Mouse (Mus musculus): ENCODE results near the gene Gpr179. TPM values are rescaled to one million over a fixed set of nuclear protein-coding genes. Genes with fewer than 3 reads are reported as not detected.
"Not testable (repeated sequence)": the region's sequence is repeated elsewhere in the genome, so short reads cannot be mapped to it uniquely, and the experiment has no call there.

The Gpr179 gene
- polyA plus RNA-seq, 1 experiment: 0.62 TPM

- peaks cover 19% of the 10 kb centered on the region for H3K4me1 ChIP-seq (ENCODE audit: control insufficient read depth, insufficient read depth, low read length)
- peak overlapping the region; percentile 50 for H3K4me3 ChIP-seq (replicated peaks; ENCODE audit: insufficient read depth, low read depth, low read length)
- H3K27ac ChIP-seq (ENCODE audit: insufficient read depth, low read length): peak overlapping the region; percentile 32
- H3K27me3 ChIP-seq (ENCODE audit: control insufficient read depth, insufficient read depth, low read length): no peaks in the 10 kb centered on the region
- 4% methylated on average over 1 of the region's 1 CpGs for WGBS
- TF ChIP-seq CTCF (IDR thresholded peaks at IDR 0.05; ENCODE audit: borderline replicate concordance, insufficient read depth, low read depth, low read length) (no peak), POLR2A (IDR thresholded peaks at IDR 0.05; ENCODE audit: borderline replicate concordance, insufficient read depth, low read length) (no peak)
- peak in 1 of 2 experiments; percentile 61 for DNase-seq
Measured at GRCm38 (mm10) chr11:97365556-97365955, 13.7 kb upstream of the Gpr179 start.

- H3K4me3 ChIP-seq (replicated peaks; ENCODE audit: insufficient read depth, low read depth, low read length): peak overlapping the region; percentile 86
- 2% methylated on average over 7 of the region's 7 CpGs for WGBS
- peaks cover 13% of the 10 kb centered on the region for H3K4me1 ChIP-seq (ENCODE audit: control insufficient read depth, insufficient read depth, low read length)
- DNase-seq: peak; percentile 45 to 50
- no peaks in the 10 kb centered on the region for H3K27me3 ChIP-seq (ENCODE audit: control insufficient read depth, insufficient read depth, low read length)
- no peak for TF ChIP-seq CTCF (IDR thresholded peaks at IDR 0.05; ENCODE audit: borderline replicate concordance, insufficient read depth, low read depth, low read length)
- TF ChIP-seq POLR2A (IDR thresholded peaks at IDR 0.05; ENCODE audit: borderline replicate concordance, insufficient read depth, low read length): no peak
- H3K27ac ChIP-seq (ENCODE audit: insufficient read depth, low read length): peak overlapping the region; percentile 99
Measured at GRCm38 (mm10) chr11:97363644-97363995, 11.7 kb upstream of the Gpr179 start.

- TF ChIP-seq CTCF (IDR thresholded peaks at IDR 0.05; ENCODE audit: borderline replicate concordance, insufficient read depth, low read depth, low read length): no peak
- WGBS: under 1% methylated on average over 44 of the region's 49 CpGs
- DNase-seq: peak; percentile 45 to 67
Measured at GRCm38 (mm10) chr11:97362943-97363643, 11.2 kb upstream of the Gpr179 start.

GRCm38 (mm10) chr11:97362649-97362942, 10.7 kb upstream of the Gpr179 start:
- H3K4me1 ChIP-seq (ENCODE audit: control insufficient read depth, insufficient read depth, low read length): peaks cover 5% of the 10 kb centered on the region; the same call in 1 of the 2 replicates
- peak overlapping the region; percentile 99 for H3K27ac ChIP-seq (ENCODE audit: insufficient read depth, low read length)
- TF ChIP-seq POLR2A (IDR thresholded peaks at IDR 0.05; ENCODE audit: borderline replicate concordance, insufficient read depth, low read length): no peak
- no peak for TF ChIP-seq CTCF (IDR thresholded peaks at IDR 0.05; ENCODE audit: borderline replicate concordance, insufficient read depth, low read depth, low read length)
- peak overlapping the region; percentile 86 for H3K4me3 ChIP-seq (replicated peaks; ENCODE audit: insufficient read depth, low read depth, low read length)
- H3K27me3 ChIP-seq (ENCODE audit: control insufficient read depth, insufficient read depth, low read length): no peaks in the 10 kb centered on the region
- DNase-seq: peak in 1 of 2 experiments; percentile 53
- whole genome bisulfite sequencing: under 1% methylated on average over 39 of the region's 39 CpGs

More at GRCm38 (mm10) chr11:97362943-97363643, 11.2 kb upstream of the Gpr179 start:
- Histone ChIP-seq H3K4me1 (ENCODE audit: control insufficient read depth, insufficient read depth, low read length) (peaks cover 8% of the 10 kb centered on the region), H3K4me3 (replicated peaks; ENCODE audit: insufficient read depth, low read depth, low read length) (peak overlapping the region; percentile 86), H3K27me3 (ENCODE audit: control insufficient read depth, insufficient read depth, low read length) (no peaks in the 10 kb centered on the region), H3K27ac (ENCODE audit: insufficient read depth, low read length) (peak overlapping the region; percentile 99)

- Histone ChIP-seq H3K27ac (ENCODE audit: insufficient read depth, low read length) (peak within 1 kb of the TSS; percentile 99), H3K27me3 (ENCODE audit: control insufficient read depth, insufficient read depth, low read length) (no peaks in the 10 kb centered on the region), H3K4me1 (ENCODE audit: control insufficient read depth, insufficient read depth, low read length) (peaks cover 5% of the 10 kb centered on the region; the same call in 1 of the 2 replicates), H3K4me3 (replicated peaks; ENCODE audit: insufficient read depth, low read depth, low read length) (peak within 1 kb of the TSS; percentile 86)
- under 1% methylated on average over 37 of the region's 81 CpGs for WGBS
- TF ChIP-seq CTCF (IDR thresholded peaks at IDR 0.05; ENCODE audit: borderline replicate concordance, insufficient read depth, low read depth, low read length) (no peak), POLR2A (IDR thresholded peaks at IDR 0.05; ENCODE audit: borderline replicate concordance, insufficient read depth, low read length) (peak; percentile 75; the same call in 1 of the 2 replicates)
- DNase-seq: peak; percentile 96 to 97
Measured at GRCm38 (mm10) chr11:97361948-97362648, 10.2 kb upstream of the Gpr179 start, which contains the start of gene Socs7. Gene Socs7 (plus strand): TSS chr11:97362551.

- peak; percentile 77 for TF ChIP-seq CTCF (IDR thresholded peaks at IDR 0.05; ENCODE audit: borderline replicate concordance, insufficient read depth, low read depth, low read length)
- H3K4me1 ChIP-seq (ENCODE audit: control insufficient read depth, insufficient read depth, low read length); H3K27ac ChIP-seq (ENCODE audit: insufficient read depth, low read length); H3K4me3 ChIP-seq (replicated peaks; ENCODE audit: insufficient read depth, low read depth, low read length); H3K27me3 ChIP-seq (ENCODE audit: control insufficient read depth, insufficient read depth, low read length): not testable (repeated sequence)
- WGBS: 11% methylated on average over 6 of the region's 6 CpGs
- peak; percentile 73 to 80 for DNase-seq
Measured at GRCm38 (mm10) chr11:97357663-97358062, 5.8 kb upstream of the Gpr179 start.

- no peak overlapping the region for H3K4me3 ChIP-seq (replicated peaks; ENCODE audit: insufficient read depth, low read depth, low read length)
- no peak for DNase-seq
- H3K4me1 ChIP-seq (ENCODE audit: control insufficient read depth, insufficient read depth, low read length): peaks cover 13% of the 10 kb centered on the region
- no peaks in the 10 kb centered on the region for H3K27me3 ChIP-seq (ENCODE audit: control insufficient read depth, insufficient read depth, low read length)
- 90% methylated on average over 7 of the region's 7 CpGs for WGBS
- H3K27ac ChIP-seq (ENCODE audit: insufficient read depth, low read length): no peak overlapping the region
- no peak for TF ChIP-seq CTCF (IDR thresholded peaks at IDR 0.05; ENCODE audit: borderline replicate concordance, insufficient read depth, low read depth, low read length)
- no peak for TF ChIP-seq POLR2A (IDR thresholded peaks at IDR 0.05; ENCODE audit: borderline replicate concordance, insufficient read depth, low read length)
Measured at GRCm38 (mm10) chr11:97355247-97355646, 3.4 kb upstream of the Gpr179 start.

GRCm38 (mm10) chr11:97354646-97355045, 2.8 kb upstream of the Gpr179 start:
- Histone ChIP-seq H3K27me3 (ENCODE audit: control insufficient read depth, insufficient read depth, low read length) (no peaks in the 10 kb centered on the region), H3K4me3 (replicated peaks; ENCODE audit: insufficient read depth, low read depth, low read length) (no peak overlapping the region), H3K4me1 (ENCODE audit: control insufficient read depth, insufficient read depth, low read length) (peaks cover 19% of the 10 kb centered on the region), H3K27ac (ENCODE audit: insufficient read depth, low read length) (no peak overlapping the region)
- WGBS: 93% methylated on average over 2 of the region's 2 CpGs
- TF ChIP-seq POLR2A (IDR thresholded peaks at IDR 0.05; ENCODE audit: borderline replicate concordance, insufficient read depth, low read length) (no peak), CTCF (IDR thresholded peaks at IDR 0.05; ENCODE audit: borderline replicate concordance, insufficient read depth, low read depth, low read length) (no peak)
- DNase-seq: no peak
